Mouse (Mus musculus): ENCODE data around the gene Cxcl13.

Gene Cxcl13

DNA sequence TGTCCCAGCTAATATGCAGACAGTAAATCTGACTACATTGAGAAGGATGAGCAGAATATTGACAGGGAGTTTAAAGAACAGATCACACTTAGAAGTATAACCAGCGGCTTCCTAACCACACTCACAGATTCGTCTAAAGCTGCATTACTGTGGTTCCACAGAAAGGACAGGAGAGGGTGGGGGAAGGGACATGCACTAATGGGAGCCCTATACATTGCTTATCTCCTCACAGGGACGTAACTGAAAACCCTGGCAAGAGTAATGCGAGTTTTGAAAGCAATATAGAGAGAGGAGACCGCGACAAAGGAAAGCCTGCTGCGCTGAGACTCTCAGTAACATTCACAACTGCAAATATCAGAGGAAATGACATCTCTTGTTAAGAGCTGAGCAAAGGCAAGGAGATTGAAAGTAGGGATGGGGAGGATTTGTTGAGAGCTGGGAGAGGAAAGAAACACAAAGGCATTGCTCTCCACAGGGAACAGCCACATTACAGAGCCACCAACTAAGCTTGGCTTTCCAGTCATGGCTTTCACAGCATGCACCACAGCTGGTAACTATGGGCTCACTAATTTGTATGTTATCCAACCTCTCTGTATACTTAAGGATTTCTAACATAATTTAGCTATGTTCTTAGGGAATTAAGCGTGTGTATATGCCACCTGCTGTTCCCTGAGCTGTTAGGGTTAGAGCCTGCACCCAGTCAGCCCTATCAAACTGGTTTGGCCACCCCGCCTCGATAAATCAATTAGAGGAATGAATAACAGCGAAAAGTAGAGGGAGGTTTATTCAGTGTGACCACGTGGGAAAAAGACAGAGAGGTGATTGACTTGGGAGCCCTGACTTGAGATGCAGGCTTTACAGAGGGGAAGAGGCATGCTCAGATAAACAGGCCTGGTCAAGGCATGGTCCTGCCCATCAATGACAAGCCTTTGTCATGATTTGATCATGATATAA, 34.9 kb downstream of the Cxcl13 start:
- DNase-seq: no peak

DNA sequence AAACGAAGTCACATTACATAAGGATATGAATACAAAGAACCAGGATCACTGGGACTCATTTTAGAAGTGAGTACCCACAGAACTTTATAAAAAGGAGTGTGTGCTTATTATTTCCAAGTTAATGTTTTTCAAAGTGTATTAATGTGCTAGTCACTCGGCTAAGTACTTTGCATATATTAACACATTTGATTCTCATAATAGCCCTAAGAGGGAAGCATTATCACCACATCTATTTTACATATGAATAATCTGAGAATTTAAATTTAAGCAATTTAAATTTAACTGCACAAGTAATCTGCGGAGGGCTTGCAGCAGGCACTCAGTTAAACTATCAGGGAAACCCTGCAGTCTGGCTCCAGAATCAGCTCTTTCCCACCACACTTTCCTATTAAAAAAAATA, 40.5 kb downstream of the Cxcl13 start:
- DNase-seq: no peak

DNA sequence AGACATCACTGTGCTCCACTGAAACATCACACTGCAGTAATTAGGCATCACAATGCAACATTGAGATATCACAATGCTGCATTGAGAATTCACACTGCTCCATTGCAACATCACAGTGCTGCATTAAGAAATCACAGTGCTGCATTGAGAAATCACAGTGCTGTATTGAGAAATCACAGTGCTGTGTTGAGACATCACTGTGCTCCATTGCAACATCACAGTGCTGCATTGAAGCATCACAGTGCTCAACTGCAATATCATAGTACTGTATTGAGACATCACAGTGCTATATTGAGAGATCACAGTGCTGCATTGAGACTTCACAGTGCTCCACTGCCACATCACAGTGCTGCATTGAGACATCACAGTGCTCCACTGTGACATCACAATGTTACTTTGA, 46.6 kb downstream of the Cxcl13 start:
- DNase-seq: no peak

DNA sequence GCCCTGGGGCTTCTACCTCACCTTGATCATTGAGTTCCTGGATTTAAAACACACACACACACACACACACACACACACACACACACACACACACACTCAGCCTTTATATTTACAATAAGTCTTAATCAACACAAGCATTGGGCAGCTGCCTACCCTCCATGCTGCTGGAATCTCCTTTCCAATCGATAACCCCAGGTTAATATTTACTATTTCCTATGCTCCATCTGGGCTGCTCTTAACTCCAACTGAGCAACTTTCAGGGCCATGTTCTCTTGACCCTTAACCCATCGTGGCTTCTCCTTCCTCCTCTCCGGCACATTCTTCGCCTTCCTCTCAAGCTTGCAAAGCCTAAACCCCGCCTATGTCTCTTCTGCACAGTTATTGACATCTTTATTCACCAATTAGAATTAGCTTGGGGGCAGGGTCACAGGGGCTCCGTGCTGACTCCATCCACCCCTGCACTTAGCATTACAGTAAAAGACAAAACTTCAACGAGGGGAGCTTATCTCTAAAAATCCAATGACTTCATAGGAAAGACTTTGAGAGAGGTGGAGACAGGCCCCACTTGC, 51.6 kb downstream of the Cxcl13 start:
- DNase-seq: no peak

DNA sequence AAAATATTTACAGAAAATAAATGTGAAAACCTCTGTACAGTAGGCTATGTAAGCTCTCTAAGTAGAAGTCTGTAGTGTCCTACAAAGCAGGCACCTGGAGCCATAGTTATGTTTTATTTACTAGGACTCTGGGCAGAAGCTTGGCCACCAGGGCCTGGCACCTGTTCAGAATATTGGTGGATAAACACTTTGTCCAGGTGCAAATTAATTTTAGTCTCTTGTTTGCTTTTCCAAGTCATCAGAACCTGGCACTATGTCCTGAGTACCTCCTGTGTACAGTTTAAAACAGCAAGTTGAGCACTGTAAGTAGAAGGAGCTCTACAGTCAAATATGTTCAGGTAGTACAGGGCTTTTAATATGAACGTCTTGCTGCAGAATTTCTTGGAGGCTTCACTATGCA, 52.3 kb downstream of the Cxcl13 start:
- no peak for DNase-seq
